Mouse (Mus musculus): ENCODE results near the gene 3110009E18Rik.
A peak's percentile ranks its signal among the peaks of the same experiment; 100 is the strongest.
"Not testable (repeated sequence)": the region's sequence is repeated elsewhere in the genome, so short reads cannot be mapped to it uniquely, and the experiment has no call there.

DNA sequence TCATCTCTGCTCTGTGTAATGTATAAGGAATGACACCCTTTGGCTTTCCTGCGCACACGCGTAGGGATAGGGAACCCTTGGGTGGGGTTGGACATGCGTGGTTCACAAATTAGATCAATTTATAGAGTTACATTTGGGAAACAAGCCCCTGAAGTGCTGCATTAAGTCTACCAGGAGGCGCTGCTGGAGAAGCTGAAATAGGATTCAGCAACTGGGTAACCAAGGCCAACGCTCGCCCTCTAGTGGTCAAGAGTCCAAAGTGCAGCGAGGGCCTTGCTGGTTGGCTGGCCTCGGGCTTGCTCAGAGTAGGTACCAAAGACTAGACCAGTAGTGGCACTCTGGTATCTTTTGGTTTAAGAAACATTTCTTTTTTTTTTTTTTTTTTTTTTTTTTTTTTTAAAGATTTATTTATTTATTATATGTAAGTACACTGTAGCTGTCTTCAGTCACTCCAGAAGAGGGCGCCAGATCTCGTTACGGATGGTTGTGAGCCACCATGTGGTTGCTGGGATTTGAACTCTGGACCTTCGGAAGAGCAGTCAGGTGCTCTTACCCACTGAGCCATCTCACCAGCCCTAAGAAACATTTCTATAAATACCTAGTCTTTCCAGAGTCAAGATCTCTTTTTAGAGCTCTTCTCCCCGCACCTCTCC lies 27.4 kb upstream of the 3110009E18Rik start:
- TF ChIP-seq USF1 (IDR thresholded peaks at IDR 0.05; ENCODE audit: low read depth, low read length); POLR2AphosphoS2 (IDR thresholded peaks at IDR 0.05; ENCODE audit: low read length); TBP (IDR thresholded peaks at IDR 0.05; ENCODE audit: low read depth, low read length); JUND (IDR thresholded peaks at IDR 0.05; ENCODE audit: low read depth, low read length); CHD2 (IDR thresholded peaks at IDR 0.05; ENCODE audit: low read length); HCFC1 (IDR thresholded peaks at IDR 0.05; ENCODE audit: low read depth, low read length); ELF1 (IDR thresholded peaks at IDR 0.05; ENCODE audit: low read depth, low read length): not testable (repeated sequence)
- TF ChIP-seq RAD21 (IDR thresholded peaks at IDR 0.05; ENCODE audit: low read depth, low read length) = peak; percentile 87
- peak; percentile 81 for TF ChIP-seq SMC3 (IDR thresholded peaks at IDR 0.05; ENCODE audit: low read depth, low read length)
